ENCODE assay signal across 23 mouse cellular contexts in genomic region chr13:69236386-69236785, GRCm38 (mm10).
DNase-seq lines count a peak whose midpoint lies in the region; ATAC-seq and TF ChIP-seq lines count a peak whose summit lies in the region.
"Had no signal": no experiment of that assay in that cellular context is flagged by ENCODE, and none has a peak within 500 bp of the region (broad histone marks: within the 10 kb centered on the region; RNA-seq: fewer than 3 reads in every experiment).

No protein-coding gene starts in this region.

- no peak for TF ChIP-seq POLR2A in myocyte (IDR thresholded peaks at IDR 0.05; ENCODE audit: insufficient read length, low read depth)

- H3K79me2 ChIP-seq in myocyte (ENCODE audit: control insufficient read depth, insufficient read depth) = no peaks in the 10 kb centered on the region

- no peaks in the 10 kb centered on the region for H3K27me3 ChIP-seq in myocyte (ENCODE audit: control insufficient read depth, insufficient read depth, insufficient read length)
- no peaks in the 10 kb centered on the region for H3K27me3 ChIP-seq in heart, embryonic 11.5 days (ENCODE audit: control insufficient read depth, insufficient read depth, low read length)
- H3K27me3 ChIP-seq: embryonic facial prominence, embryonic 15.5 days; heart, embryonic 12.5 days; intestine, embryonic 15.5 days; limb, embryonic 13.5 days; liver, embryonic 13.5 days; midbrain, embryonic 12.5 days; neural tube, embryonic 13.5 days had no signal

- H3K36me3 ChIP-seq in myocyte (ENCODE audit: control insufficient read depth, insufficient read depth) = no peaks in the 10 kb centered on the region
- no peaks in the 10 kb centered on the region for H3K36me3 ChIP-seq in heart, embryonic 11.5 days (ENCODE audit: control insufficient read depth, insufficient read depth, low read length)
- H3K36me3 ChIP-seq: embryonic facial prominence, embryonic 15.5 days; heart, embryonic 12.5 days; intestine, embryonic 15.5 days; limb, embryonic 13.5 days; liver, embryonic 13.5 days; midbrain, embryonic 12.5 days; neural tube, embryonic 13.5 days had no signal

- ATAC-seq in heart, embryonic 11.5 days (replicated peaks; ENCODE audit: insufficient number of reproducible peaks, low FRiP score, low TSS enrichment) = no peak
- ATAC-seq: intestine, embryonic 15.5 days had no signal

- H3K9ac ChIP-seq in heart, embryonic 11.5 days (ENCODE audit: low read depth, low read length) = no peak overlapping the region
- H3K9ac ChIP-seq: embryonic facial prominence, embryonic 15.5 days; heart, embryonic 12.5 days; hindbrain, embryonic 14.5 days; intestine, embryonic 15.5 days; limb, embryonic 13.5 days; liver, embryonic 13.5 days; midbrain, embryonic 12.5 days; neural tube, embryonic 13.5 days had no signal

- peak; percentile 55 for DNase-seq in heart, adult 11 months
- no peak for DNase-seq in heart, postnatal 14 days
- peak; percentile 42 for DNase-seq in lung, postnatal 10 days
- DNase-seq in lung, postnatal 25 days (ENCODE audit: low spot score) = no peak
- peak; percentile 33 to 52 for DNase-seq in layer of hippocampus, adult 2 months (ENCODE audit: low spot score in 2 of 2)
- DNase-seq in cerebellum, postnatal 4 days (ENCODE audit: low spot score in 2 of 2) = no peak
- DNase-seq: adrenal gland, adult 8-10 months; B cell, adult 2 months; cerebellum, postnatal 10 days; gastrocnemius, adult 2 months; kidney, adult 9 months; kidney, postnatal 36 days; liver, embryonic 13.5 days; thymus, postnatal 14 days had no signal

- H3K9me3 ChIP-seq in heart, embryonic 11.5 days (replicated peaks; ENCODE audit: control insufficient read depth, low read length) = no peaks in the 10 kb centered on the region
- H3K9me3 ChIP-seq: embryonic facial prominence, embryonic 15.5 days; heart, embryonic 12.5 days; intestine, embryonic 15.5 days; limb, embryonic 13.5 days; liver, embryonic 13.5 days; midbrain, embryonic 12.5 days; neural tube, embryonic 13.5 days had no signal

- H3K27ac ChIP-seq in layer of hippocampus, adult 2 months = no peak overlapping the region
- H3K27ac ChIP-seq in heart, embryonic 11.5 days (ENCODE audit: low read depth, low read length) = no peak overlapping the region
- H3K27ac ChIP-seq: embryonic facial prominence, embryonic 15.5 days; gastrocnemius, adult 2 months; hindbrain, embryonic 14.5 days; intestine, embryonic 15.5 days; limb, embryonic 13.5 days; liver, embryonic 13.5 days; midbrain, embryonic 12.5 days; neural tube, embryonic 13.5 days had no signal

- no peak overlapping the region for H3K4me2 ChIP-seq in myocyte (ENCODE audit: low read depth)
- no peak overlapping the region for H3K4me2 ChIP-seq in heart, embryonic 11.5 days
- H3K4me2 ChIP-seq: embryonic facial prominence, embryonic 15.5 days; heart, embryonic 12.5 days; hindbrain, embryonic 14.5 days; intestine, embryonic 15.5 days; limb, embryonic 13.5 days; liver, embryonic 13.5 days; midbrain, embryonic 12.5 days; neural tube, embryonic 13.5 days had no signal

- intact Hi-C loops in heart, postnatal 14 days (cut with DNase I) = no loop called here

- WGBS in heart, embryonic 11.5 days (ENCODE audit: insufficient replicate concordance) = 57% methylated on average over 5 of the region's 5 CpGs

- H3K4me1 ChIP-seq in heart, embryonic 11.5 days (ENCODE audit: control insufficient read depth, insufficient read depth, low read length) = no peaks in the 10 kb centered on the region
- H3K4me1 ChIP-seq: embryonic facial prominence, embryonic 15.5 days; heart, embryonic 12.5 days; intestine, embryonic 15.5 days; limb, embryonic 13.5 days; liver, embryonic 13.5 days; midbrain, embryonic 12.5 days; neural tube, embryonic 13.5 days had no signal

- H3ac ChIP-seq in myocyte (ENCODE audit: control insufficient read depth, insufficient read length) = no peak overlapping the region

- no peak overlapping the region for H3K4me3 ChIP-seq in layer of hippocampus, adult 2 months
- H3K4me3 ChIP-seq in myocyte = no peak overlapping the region
- no peak overlapping the region for H3K4me3 ChIP-seq in heart, embryonic 11.5 days (ENCODE audit: low read depth, low read length)
- H3K4me3 ChIP-seq: embryonic facial prominence, embryonic 15.5 days; gastrocnemius, adult 2 months; heart, embryonic 12.5 days; intestine, embryonic 15.5 days; limb, embryonic 13.5 days; liver, embryonic 13.5 days; midbrain, embryonic 12.5 days; neural tube, embryonic 13.5 days had no signal

- no peak for TF ChIP-seq CTCF in layer of hippocampus, adult 2 months (conservative IDR thresholded peaks at IDR 0.05)

TF ChIP-seq in myocyte, 11 proteins besides CTCF, POLR2A, EP300 and RAD21:
- TF ChIP-seq SRF (IDR thresholded peaks at IDR 0.05; ENCODE audit: control insufficient read depth, insufficient read length, low read depth) (no peak), CEBPB (IDR thresholded peaks at IDR 0.05; ENCODE audit: insufficient read depth, poor library complexity, severe bottlenecking) (peak; percentile 12; the same call in 1 of the 2 replicates)
TF ChIP-seq in myocyte: peak in this region for 1.

Comparison
In these comparisons a context has a peak if more than half of its experiments do, and no peak if none do; other contexts are left out.
1. DNase-seq: peak in heart, adult 11 months (single experiment), lung, postnatal 10 days (single experiment) and layer of hippocampus, adult 2 months (2 of 2); none in heart, postnatal 14 days (0 of 2), lung, postnatal 25 days (single experiment) and cerebellum, postnatal 4 days (0 of 2).